Mouse (Mus musculus) left cerebral cortex, adult 6 months (tissue): Measurements from ENCODE around the gene Igfbp1. TPM values are rescaled to one million over a fixed set of nuclear protein-coding genes. Genes with fewer than 3 reads are reported as not detected.

Source experiments
- long read RNA-seq, 2 experiments: library from polyadenylated mRNA; unstranded; transcript quantifications; one replicate each; pipeline ENCODE4 v2.0.0; 2019 to 2020
- polyA plus RNA-seq: library from polyadenylated mRNA; unstranded; fragments of <200 nt; fragmentation: Nextera tagmentation; gene quantifications from 2 replicates; pipeline ENCODE4 v1.2.3, GENCODE M21; 2021

Igfbp1 gene
- not detected in 2 replicates for polyA plus RNA-seq
- long read RNA-seq, experiment 1, result 0 reads
- long read RNA-seq, experiment 2, result 0 reads

DNA sequence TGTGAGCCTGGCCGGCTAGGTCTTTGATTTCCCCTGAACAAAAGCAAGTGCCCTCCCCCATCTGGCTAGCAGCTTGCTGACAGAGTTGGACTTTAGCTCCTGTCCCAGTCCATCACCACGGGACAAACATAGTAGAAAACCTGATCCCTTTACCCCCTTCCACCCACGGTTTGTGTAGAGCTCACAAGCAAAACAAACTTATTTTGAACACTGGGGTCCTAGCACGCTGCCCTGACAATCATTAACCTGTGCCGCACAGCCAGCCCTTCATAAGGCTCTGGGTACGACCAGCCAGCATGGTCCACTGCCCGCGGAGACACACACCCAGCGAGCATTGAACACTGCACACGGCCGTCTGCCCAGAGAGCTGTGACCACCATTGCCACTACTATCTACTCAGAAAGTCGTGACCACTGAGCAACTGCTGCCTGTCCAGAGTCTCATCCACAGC lies at the start of gene Igfbp1:
Igfbp1 (plus strand) TSS at position 292 of the 451 bp plus-strand sequence.

DNA sequence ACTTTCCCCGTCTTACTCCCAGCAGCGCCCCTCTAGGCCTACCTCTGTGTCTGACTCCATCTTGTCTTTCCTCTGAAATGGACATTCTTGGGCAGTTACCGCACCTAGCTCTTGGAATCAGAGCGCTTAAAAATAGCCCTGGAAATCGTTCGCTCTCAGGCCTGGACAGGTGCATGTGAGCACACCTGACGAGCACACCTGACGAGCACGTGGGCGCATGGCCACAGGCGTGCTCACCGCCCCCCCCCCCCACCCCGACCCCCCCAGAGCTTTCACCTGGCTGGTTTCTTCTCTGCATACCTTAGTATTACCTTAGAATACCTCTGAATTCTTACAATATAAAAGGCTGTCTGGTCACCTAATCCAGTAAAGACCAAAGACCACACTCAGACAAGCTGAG lies 9.1 kb upstream of the Igfbp1 start, which contains the start of gene Gm11985:
Gm11985 (minus strand) TSS at position 101 of the 400 bp plus-strand sequence.

DNA sequence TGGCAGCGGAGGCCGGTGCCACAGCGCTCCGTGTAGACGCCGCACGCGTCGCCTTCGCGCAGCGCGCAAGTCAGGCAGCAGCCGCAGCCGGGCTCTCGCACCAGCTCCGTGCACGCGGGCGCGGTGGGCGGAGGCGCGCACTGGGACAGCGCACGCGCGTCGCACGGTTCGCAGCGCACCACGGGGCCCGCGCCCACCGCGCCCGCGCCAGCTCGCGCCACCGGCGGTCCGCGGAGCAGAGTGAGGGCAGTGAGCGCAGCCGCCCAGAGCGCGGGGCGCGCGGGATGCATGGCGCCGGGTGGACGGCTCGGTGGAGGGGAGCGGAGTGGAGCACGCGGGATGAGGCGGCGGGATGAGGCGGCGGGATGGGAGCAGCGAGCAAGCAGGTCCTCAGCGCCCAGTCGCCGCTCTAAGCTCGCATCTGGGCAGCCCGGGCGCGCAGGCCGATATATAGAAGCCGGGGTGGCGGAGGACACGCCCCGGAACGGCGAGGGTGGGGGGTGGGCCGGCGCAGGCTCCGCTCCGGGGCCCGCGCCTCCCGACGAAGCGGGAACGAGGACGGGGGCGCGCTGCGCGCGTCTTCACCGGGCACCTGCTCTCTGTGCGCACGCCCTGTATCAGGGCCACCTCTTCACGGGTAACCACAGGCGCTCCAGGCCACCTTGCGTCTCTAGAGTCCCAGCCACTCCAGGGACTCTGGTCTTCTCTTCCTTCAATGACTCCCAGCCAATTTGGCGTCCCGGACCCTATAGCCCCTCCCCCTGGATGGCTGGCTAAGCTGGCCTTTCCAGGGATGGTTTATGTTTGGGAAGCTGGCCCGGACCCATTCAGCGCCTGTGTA lies 16.1 kb downstream of the Igfbp1 start, which contains the start of gene Igfbp3:
Igfbp3 (minus strand) TSS at position 423 of the 841 bp plus-strand sequence.

Other genes with a start within 250 kb of the Igfbp1 start
- 17.3 and 22.4 TPM in 2 replicates for gene Adcy1, start 134.3 kb upstream of the Igfbp1 start, polyA plus RNA-seq
- gene Gm11985, start 9.2 kb upstream of the Igfbp1 start, polyA plus RNA-seq, result not detected in 2 replicates
- gene Igfbp3, start 16.1 kb downstream of the Igfbp1 start, polyA plus RNA-seq, result 7.3 and 7.8 TPM in 2 replicates